Mouse (Mus musculus) spleen, postnatal 0 days (tissue): Measurements from ENCODE around the gene Clec4a3. TPM values are rescaled to one million over a fixed set of nuclear protein-coding genes. Genes with fewer than 3 reads are reported as not detected.

Experiments used
- polyA plus RNA-seq: library from polyadenylated mRNA; unstranded; fragments of >200 nt; fragmentation: Nextera tagmentation; extraction: Ambion mirVana; gene quantifications from 2 replicates; pipeline ENCODE4 v1.2.1, GENCODE M21; 2015

The Clec4a3 gene
- 14.4 and 20.0 TPM in 2 replicates for polyA plus RNA-seq

GRCm38 (mm10) chr6:122952401-122952800, at the start of gene Clec4a3:
Clec4a3 (plus strand) TSS chr6:122952515.

DNA sequence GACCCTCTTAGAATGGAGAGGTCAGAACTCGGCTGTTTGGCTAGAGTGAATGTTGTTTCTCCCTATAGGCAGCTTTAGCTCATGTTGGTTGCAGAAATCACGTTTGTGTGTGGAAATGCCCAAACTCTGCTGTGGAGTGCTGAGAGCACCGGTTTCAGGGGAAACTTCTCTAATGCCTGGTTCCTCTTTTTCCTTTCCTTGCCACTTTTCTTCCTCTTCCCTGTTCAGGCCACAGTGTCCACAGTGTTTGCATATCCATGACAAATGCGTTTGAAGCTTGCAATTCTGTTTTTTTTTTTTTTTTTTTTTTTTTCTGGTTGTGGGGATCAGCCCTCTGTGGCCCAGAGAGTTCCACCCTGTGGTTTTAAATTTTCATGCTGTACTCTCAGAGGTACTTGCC, 30.9 kb upstream of the Clec4a3 start, which contains the start of gene Clec4a1:
Clec4a1 (plus strand) TSS at position 398 of the 400 bp plus-strand sequence.

DNA sequence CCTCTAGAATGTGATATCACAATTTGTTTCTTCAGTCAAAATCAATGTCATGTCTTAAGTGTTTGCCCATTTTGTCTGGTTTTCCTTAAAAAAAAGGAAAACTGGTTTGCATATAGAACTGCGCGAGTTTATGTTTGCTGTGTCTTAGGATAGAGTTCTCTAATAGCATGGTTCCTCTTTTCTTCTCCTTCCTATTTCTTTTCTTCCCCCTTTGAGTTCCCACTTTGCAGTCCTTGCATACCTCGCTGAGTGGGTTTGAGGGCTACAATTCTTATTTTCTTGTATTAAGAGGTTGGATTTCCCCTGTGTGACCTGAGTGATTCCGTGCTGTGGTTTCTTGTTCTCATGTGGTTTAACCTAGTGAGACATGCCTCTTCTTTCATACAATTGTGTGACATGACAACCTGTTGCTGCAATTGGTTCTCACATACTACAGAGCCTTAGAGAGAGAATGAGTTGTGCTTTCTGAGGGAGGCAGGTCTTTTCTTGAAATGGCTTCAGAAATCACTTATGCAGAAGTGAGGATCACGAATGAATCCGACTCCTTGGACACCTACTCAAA, 37.6 kb downstream of the Clec4a3 start, which contains the start of gene Clec4a4:
Clec4a4 (plus strand) TSS at position 492 of the 562 bp plus-strand sequence.

Other genes with a start within 250 kb of the Clec4a3 start
- 0.11 and 0.16 TPM in 2 replicates for gene Nanog, start 245.0 kb upstream of the Clec4a3 start, polyA plus RNA-seq
- gene Slc2a3, start 150.9 kb upstream of the Clec4a3 start, polyA plus RNA-seq: 18.5 and 24.5 TPM in 2 replicates
- gene Foxj2, start 132.6 kb upstream of the Clec4a3 start, polyA plus RNA-seq: 2.8 and 3.1 TPM in 2 replicates
- 0.77 and 1.4 TPM in 2 replicates for gene C3ar1, start 96.4 kb upstream of the Clec4a3 start, polyA plus RNA-seq
- 15.6 and 16.4 TPM in 2 replicates for gene Necap1, start 78.0 kb upstream of the Clec4a3 start, polyA plus RNA-seq
- 9.9 and 14.6 TPM in 2 replicates for gene Clec4a1, start 30.7 kb upstream of the Clec4a3 start, polyA plus RNA-seq
- 0.25 and 0.30 TPM in 2 replicates for gene Clec4a4, start 37.9 kb downstream of the Clec4a3 start, polyA plus RNA-seq
- gene Clec4b1, start 97.4 kb downstream of the Clec4a3 start, polyA plus RNA-seq: 1.5 and 2.2 TPM in 2 replicates
- 34.7 and 46.2 TPM in 2 replicates for gene Clec4a2, start 153.9 kb downstream of the Clec4a3 start, polyA plus RNA-seq
- 0.13 and 0.25 TPM in 2 replicates for gene Clec4b2, start 220.4 kb downstream of the Clec4a3 start, polyA plus RNA-seq